Mouse (Mus musculus) spleen, adult 18-20 months (tissue): Measurements from ENCODE around the gene Fam229b.

ENCODE experiments used
- DNase-seq, 2 experiments: peaks; one replicate each; pipeline ENCODE4 v3.0.0; 2022; ENCODE audit warnings: mixed read lengths in 2 of 2

Gene Fam229b

GRCm38 (mm10) chr10:39109489-39109874, 24.2 kb downstream of the Fam229b start:
- DNase-seq = no peak

GRCm38 (mm10) chr10:39108837-39109488, 24.8 kb downstream of the Fam229b start:
- no peak for DNase-seq

- no peak for DNase-seq
Observed at GRCm38 (mm10) chr10:39106935-39107334, 26.8 kb downstream of the Fam229b start.

GRCm38 (mm10) chr10:39106413-39106812, 27.3 kb downstream of the Fam229b start:
- DNase-seq = no peak

- DNase-seq = no peak
Observed at GRCm38 (mm10) chr10:39104803-39105449, 28.8 kb downstream of the Fam229b start.

- no peak for DNase-seq
Observed at GRCm38 (mm10) chr10:39098746-39099145, 35.0 kb downstream of the Fam229b start.

GRCm38 (mm10) chr10:39096981-39097380, 36.7 kb downstream of the Fam229b start:
- no peak for DNase-seq

GRCm38 (mm10) chr10:39072048-39072447, 61.7 kb downstream of the Fam229b start:
- DNase-seq = no peak
